Mouse (Mus musculus) lung, postnatal 25 days (tissue): Measurements from ENCODE around the gene Sncg.

Experiments used
- DNase-seq: peaks from one replicate; pipeline ENCODE4 v3.0.0; 2022; ENCODE audit warnings: low spot score

Gene Sncg

DNA sequence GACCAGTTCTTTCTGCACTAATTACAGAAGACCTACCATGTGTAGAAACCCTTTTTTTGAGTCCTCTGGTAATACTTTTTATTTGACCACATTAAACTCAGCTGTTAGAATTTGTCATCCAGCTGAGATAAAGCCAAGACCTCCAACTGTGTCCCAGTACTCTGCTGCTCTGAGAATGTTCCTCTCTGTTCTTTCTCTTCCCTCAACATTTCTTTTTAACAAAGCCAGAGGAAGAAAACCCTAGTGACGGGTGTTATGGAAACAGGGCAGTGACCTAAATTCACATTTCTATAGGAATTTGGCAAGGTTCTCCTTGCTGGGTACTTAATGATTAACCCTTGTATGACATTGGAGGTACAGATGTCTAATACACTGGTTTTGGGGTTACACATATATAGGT lies 35.1 kb downstream of the Sncg start:
- no peak for DNase-seq

DNA sequence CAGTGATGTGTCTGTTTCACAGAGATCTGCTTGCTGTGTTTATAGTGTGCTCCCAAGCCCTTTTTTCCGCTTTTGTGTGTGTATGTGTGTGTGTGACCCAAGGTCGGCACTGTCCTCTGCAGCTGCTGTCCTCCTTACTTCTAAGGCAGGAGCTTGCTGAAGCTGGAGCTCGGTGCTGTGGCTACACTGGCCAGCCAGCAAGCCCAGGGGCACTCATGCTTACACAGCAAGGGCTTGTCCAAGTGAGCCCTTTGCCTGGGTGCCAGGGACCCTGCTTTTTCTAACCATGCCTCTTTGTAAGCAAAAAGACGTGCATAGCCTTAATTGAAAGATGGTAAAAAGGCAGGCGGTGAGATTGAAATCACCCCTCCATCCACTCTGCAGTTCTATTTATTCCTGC lies 42.1 kb downstream of the Sncg start:
- no peak for DNase-seq

DNA sequence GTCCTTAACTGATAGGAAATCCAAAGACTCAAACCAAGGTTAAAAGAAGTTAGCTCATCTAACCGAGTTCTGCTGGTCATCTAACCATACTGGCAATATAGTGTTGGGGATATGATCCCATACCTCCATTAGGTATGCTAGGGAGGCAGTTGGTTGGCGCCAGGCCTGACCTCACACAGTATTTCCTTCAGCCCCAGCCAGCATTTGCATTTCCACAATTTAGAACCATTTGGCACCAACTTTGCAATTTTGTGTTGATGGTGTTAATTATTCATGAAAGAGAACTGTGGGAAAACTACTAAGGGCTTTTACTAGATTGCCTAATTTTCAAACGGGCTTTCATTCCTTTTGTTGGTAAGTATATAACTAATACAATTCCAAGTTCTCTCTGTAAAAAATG lies 42.7 kb downstream of the Sncg start:
- no peak for DNase-seq

DNA sequence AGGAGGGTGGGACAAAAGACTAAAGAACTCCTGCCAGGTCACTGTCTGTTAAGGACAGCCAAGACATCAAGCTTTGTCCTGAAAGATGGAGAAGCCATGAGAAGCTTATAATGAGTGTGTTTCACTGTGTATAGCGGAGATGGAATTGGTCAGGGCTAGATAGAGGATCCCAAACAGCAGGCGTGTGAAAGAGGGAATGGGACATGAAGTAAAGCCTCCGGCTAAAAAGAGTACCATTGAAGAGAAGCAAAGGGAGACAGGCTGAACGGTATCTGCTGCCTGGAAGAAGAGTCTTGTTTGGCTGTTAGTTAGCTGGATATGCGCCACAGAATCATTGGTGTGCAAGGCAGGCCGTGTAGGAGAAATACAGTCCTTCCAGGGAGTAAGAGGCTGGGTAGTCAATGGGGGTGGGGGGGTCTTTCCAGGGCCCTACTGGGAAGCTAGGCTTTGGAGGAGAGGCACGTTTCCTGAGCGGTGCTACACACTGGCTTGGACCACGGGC lies 43.9 kb downstream of the Sncg start:
- no peak for DNase-seq

DNA sequence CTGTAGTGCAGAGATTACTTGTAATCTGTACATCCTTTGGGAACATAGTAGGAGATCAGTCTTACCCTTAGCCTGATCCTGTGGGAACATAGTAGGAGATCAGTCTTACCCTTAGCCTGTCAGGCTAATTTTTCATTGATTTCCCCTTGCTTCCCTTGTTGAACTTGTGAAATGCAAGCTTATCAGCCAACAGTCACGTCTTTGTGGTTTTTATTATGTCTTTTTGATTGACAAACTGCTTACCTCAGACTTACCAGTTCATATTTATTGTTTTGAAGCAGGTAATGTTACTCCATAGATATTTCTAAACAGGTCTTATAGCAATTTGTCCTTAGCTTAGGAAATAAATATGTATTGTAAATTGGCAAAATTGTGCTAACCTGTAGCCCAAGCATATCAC lies 47.0 kb downstream of the Sncg start:
- no peak for DNase-seq

DNA sequence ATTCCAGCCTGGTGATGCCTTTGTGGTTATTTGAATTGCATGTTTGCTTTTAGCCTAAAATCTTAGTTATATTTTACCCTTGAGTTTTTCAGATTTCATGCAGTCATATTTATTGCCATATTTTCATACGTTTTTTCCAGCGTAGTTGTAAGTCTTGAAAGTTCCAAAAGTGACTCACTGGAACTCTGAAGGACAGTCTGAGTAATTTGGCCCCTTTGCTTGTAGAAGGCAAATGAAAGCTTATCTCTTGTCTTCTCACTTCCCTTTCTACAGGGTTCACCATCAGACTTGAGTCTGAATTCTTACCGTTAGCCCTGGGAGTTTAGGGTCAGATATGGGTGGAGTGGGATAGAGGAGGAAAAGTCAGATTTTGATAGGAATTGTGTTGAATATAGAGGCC lies 48.0 kb downstream of the Sncg start:
- DNase-seq: no peak

DNA sequence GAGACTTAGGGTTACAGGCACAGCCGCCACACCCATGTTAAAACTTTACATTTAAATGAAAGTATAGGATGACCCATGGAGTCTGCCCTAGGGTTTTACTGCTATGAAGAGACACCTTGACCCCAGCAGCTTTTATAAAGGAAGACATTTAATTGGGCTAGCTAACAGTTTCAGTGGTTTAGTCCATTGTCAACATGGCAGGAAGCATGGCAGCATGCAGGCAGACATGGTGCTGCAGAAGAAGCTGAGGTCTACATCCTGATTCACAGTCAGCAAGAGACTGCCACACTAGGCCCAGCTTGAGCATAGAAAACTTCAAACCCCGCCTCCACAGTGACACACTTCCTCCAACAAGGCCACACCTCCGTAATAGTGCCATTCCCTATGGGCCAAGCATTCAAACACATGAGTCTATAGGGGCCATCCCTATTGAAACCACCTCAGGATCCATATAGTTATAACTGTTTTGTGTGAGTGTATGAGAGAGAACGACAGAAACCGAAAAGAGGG lies 51.0 kb downstream of the Sncg start:
- DNase-seq: no peak
